Mouse (Mus musculus) liver, embryonic 15.5 days (tissue): ENCODE results near the gene Msh5. TPM values are rescaled to one million over a fixed set of nuclear protein-coding genes. Genes with fewer than 3 reads are reported as not detected.
A peak's percentile ranks its signal among the peaks of the same experiment; 100 is the strongest.
"Not testable (repeated sequence)": the region's sequence is repeated elsewhere in the genome, so short reads cannot be mapped to it uniquely, and the experiment has no call there.

Source experiments
- ATAC-seq: fragments of 200-750 bp; cut with Nextera tagmentation; 2 replicates; pipeline ENCODE4 v1.8.0; 2017; ENCODE audit warnings: moderate number of reproducible peaks, mild to moderate bottlenecking, moderate library complexity; ENCODE audit not compliant: insufficient read depth
- H3K27ac ChIP-seq: fragments of 300-500 bp; sonication (generic); replicated peaks from 2 replicates; pipeline ENCODE4 v1.5.1; 2015; ENCODE audit warnings: mild to moderate bottlenecking, inconsistent platforms
- H3K27me3 ChIP-seq: fragments of 300-500 bp; sonication (generic); 2 replicates; pipeline ENCODE4 v1.6.1; 2015; ENCODE audit warnings: mild to moderate bottlenecking, inconsistent platforms
- H3K36me3 ChIP-seq: fragments of 300-500 bp; sonication (generic); replicated peaks from 2 replicates; pipeline ENCODE4 v1.6.1; 2015; ENCODE audit warnings: moderate library complexity, mild to moderate bottlenecking, inconsistent platforms
- H3K4me1 ChIP-seq: fragments of 300-500 bp; sonication (generic); replicated peaks from 2 replicates; pipeline ENCODE4 v1.6.1; 2015; ENCODE audit warnings: inconsistent platforms
- H3K4me2 ChIP-seq: fragments of 300-500 bp; sonication (generic); 2 replicates; pipeline ENCODE4 v1.6.1; 2015; ENCODE audit warnings: moderate library complexity, mild to moderate bottlenecking, inconsistent platforms
- H3K4me3 ChIP-seq: fragments of 300-500 bp; sonication (generic); replicated peaks from 2 replicates; pipeline ENCODE4 v1.5.1; 2015; ENCODE audit warnings: mild to moderate bottlenecking, inconsistent platforms
- H3K9ac ChIP-seq: fragments of 300-500 bp; sonication (generic); 2 replicates; pipeline ENCODE4 v1.6.1; 2015; ENCODE audit warnings: moderate library complexity, mild to moderate bottlenecking, inconsistent platforms
- H3K9me3 ChIP-seq: fragments of 300-500 bp; sonication (generic); replicated peaks from 2 replicates; pipeline ENCODE4 v1.6.1; 2016; ENCODE audit warnings: inconsistent platforms
- WGBS: fragments of 180-500 bp; shearing (Covaris S2); methylation state at CpG from one replicate; pipeline ENCODE4 v1.1.7; 2015; ENCODE audit warnings: mixed read lengths; ENCODE audit not compliant: insufficient replicate concordance; 5-methylcytosine and 5-hydroxymethylcytosine counted together
- polyA plus RNA-seq: library from polyadenylated mRNA; unstranded; fragments of >200 nt; fragmentation: Nextera tagmentation; extraction: Ambion mirVana; gene quantifications from 2 replicates; pipeline ENCODE4 v1.2.1, GENCODE M21; 2015

The Msh5 gene
- polyA plus RNA-seq, 1 experiment from 2014 or later = 4.3 TPM

- Histone ChIP-seq H3K9ac (peak overlapping the region; percentile 88), H3K27me3 (no peaks in the 10 kb centered on the region), H3K9me3 (no peaks in the 10 kb centered on the region), H3K27ac (peak overlapping the region; percentile 91), H3K36me3 (no peaks in the 10 kb centered on the region), H3K4me3 (peak overlapping the region; percentile 72), H3K4me1 (peaks cover 89% of the 10 kb centered on the region), H3K4me2 (peak overlapping the region; percentile 98)
- WGBS = 3% methylated on average over 48 of the region's 48 CpGs
- ATAC-seq = no peak
These were observed 501 bp downstream of the Msh5 start for GRCm38 (mm10) chr17:35045807-35046680.

- H3K4me3 ChIP-seq = peak overlapping the region; percentile 72
- H3K4me1 ChIP-seq = peaks cover 82% of the 10 kb centered on the region
- H3K27ac ChIP-seq = peak overlapping the region; percentile 91
- peak overlapping the region; percentile 98 for H3K4me2 ChIP-seq
- no peaks in the 10 kb centered on the region for H3K9me3 ChIP-seq
- peak overlapping the region; percentile 88 for H3K9ac ChIP-seq
- H3K27me3 ChIP-seq = no peaks in the 10 kb centered on the region
- 27% methylated on average over 7 of the region's 7 CpGs for WGBS
- ATAC-seq = peak; percentile 30; the same call in 1 of the 2 replicates
- no peaks in the 10 kb centered on the region for H3K36me3 ChIP-seq
These were observed 1.4 kb downstream of the Msh5 start for GRCm38 (mm10) chr17:35044904-35045806.

- Histone ChIP-seq H3K9me3 (no peaks in the 10 kb centered on the region), H3K36me3 (no peaks in the 10 kb centered on the region), H3K4me2 (no peak overlapping the region), H3K4me3 (no peak overlapping the region), H3K9ac (no peak overlapping the region), H3K4me1 (peaks cover 68% of the 10 kb centered on the region), H3K27ac (peak overlapping the region; percentile 91), H3K27me3 (no peaks in the 10 kb centered on the region)
- no peak for ATAC-seq
- 72% methylated on average over 4 of the region's 4 CpGs for WGBS
These were observed 2.8 kb downstream of the Msh5 start for GRCm38 (mm10) chr17:35043794-35044193.

- Histone ChIP-seq H3K27ac (no peak overlapping the region), H3K36me3 (no peaks in the 10 kb centered on the region), H3K4me1 (peaks cover 28% of the 10 kb centered on the region), H3K4me2 (no peak overlapping the region), H3K4me3 (no peak overlapping the region), H3K27me3 (no peaks in the 10 kb centered on the region), H3K9me3 (no peaks in the 10 kb centered on the region), H3K9ac (no peak overlapping the region)
- WGBS = 79% methylated on average over 11 of the region's 11 CpGs
- no peak for ATAC-seq
These were observed 7.2 kb downstream of the Msh5 start for GRCm38 (mm10) chr17:35039121-35039873.

GRCm38 (mm10) chr17:35034896-35035295 is 11.6 kb downstream of the Msh5 start:
- Histone ChIP-seq H3K36me3 (no peaks in the 10 kb centered on the region), H3K9me3 (no peaks in the 10 kb centered on the region), H3K4me2 (no peak overlapping the region), H3K27ac (no peak overlapping the region), H3K27me3 (no peaks in the 10 kb centered on the region), H3K9ac (no peak overlapping the region), H3K4me1 (peaks cover 25% of the 10 kb centered on the region), H3K4me3 (no peak overlapping the region)
- WGBS = 58% methylated on average over 6 of the region's 6 CpGs
- ATAC-seq = no peak

GRCm38 (mm10) chr17:35033703-35034102 is 12.8 kb downstream of the Msh5 start:
- not testable (repeated sequence) for H3K4me2 ChIP-seq, H3K4me3 ChIP-seq, H3K9ac ChIP-seq, H3K27me3 ChIP-seq, H3K27ac ChIP-seq, ATAC-seq, H3K36me3 ChIP-seq, H3K9me3 ChIP-seq
- WGBS = 38% methylated on average over 1 of the region's 1 CpGs
- peaks cover 34% of the 10 kb centered on the region for H3K4me1 ChIP-seq

GRCm38 (mm10) chr17:35032323-35032870 is 14.1 kb downstream of the Msh5 start:
- ATAC-seq = no peak
- H3K4me3 ChIP-seq = no peak overlapping the region
- no peak overlapping the region for H3K27ac ChIP-seq
- H3K4me1 ChIP-seq = peaks cover 44% of the 10 kb centered on the region
- no peaks in the 10 kb centered on the region for H3K27me3 ChIP-seq
- 65% methylated on average over 8 of the region's 8 CpGs for WGBS
- H3K9me3 ChIP-seq = no peaks in the 10 kb centered on the region
- H3K36me3 ChIP-seq = no peaks in the 10 kb centered on the region
- H3K9ac ChIP-seq = no peak overlapping the region
- no peak overlapping the region for H3K4me2 ChIP-seq

GRCm38 (mm10) chr17:35031880-35032279 is 14.7 kb downstream of the Msh5 start:
- 64% methylated on average over 7 of the region's 7 CpGs for WGBS
- H3K9ac ChIP-seq = no peak overlapping the region
- H3K36me3 ChIP-seq = no peaks in the 10 kb centered on the region
- peaks cover 47% of the 10 kb centered on the region for H3K4me1 ChIP-seq
- H3K27me3 ChIP-seq = no peaks in the 10 kb centered on the region
- no peaks in the 10 kb centered on the region for H3K9me3 ChIP-seq
- H3K4me2 ChIP-seq = no peak overlapping the region
- H3K27ac ChIP-seq = no peak overlapping the region
- H3K4me3 ChIP-seq = no peak overlapping the region
- no peak; the same call in 1 of the 2 replicates for ATAC-seq

GRCm38 (mm10) chr17:35031272-35031671 is 15.3 kb downstream of the Msh5 start:
- ATAC-seq = no peak
- no peak overlapping the region for H3K27ac ChIP-seq
- WGBS = 87% methylated on average over 11 of the region's 11 CpGs

GRCm38 (mm10) chr17:35029691-35030532 is 16.6 kb downstream of the Msh5 start:
- H3K27me3 ChIP-seq = no peaks in the 10 kb centered on the region
- 33% methylated on average over 19 of the region's 19 CpGs for WGBS
- no peak overlapping the region for H3K4me2 ChIP-seq
- H3K9ac ChIP-seq = 0 out of 2 replicates have a peak overlapping the region, but pooled peaks have one; percentile 10
- H3K4me1 ChIP-seq = peaks cover 52% of the 10 kb centered on the region
- no peak overlapping the region for H3K27ac ChIP-seq
- no peaks in the 10 kb centered on the region for H3K36me3 ChIP-seq
- ATAC-seq = no peak
- H3K9me3 ChIP-seq = no peaks in the 10 kb centered on the region
- no peak overlapping the region for H3K4me3 ChIP-seq

More at GRCm38 (mm10) chr17:35031272-35031671, 15.3 kb downstream of the Msh5 start:
- H3K27me3 ChIP-seq = no peaks in the 10 kb centered on the region
- H3K4me2 ChIP-seq = no peak overlapping the region
- H3K36me3 ChIP-seq = no peaks in the 10 kb centered on the region
- no peak overlapping the region for H3K9ac ChIP-seq
- H3K4me3 ChIP-seq = no peak overlapping the region
- peaks cover 47% of the 10 kb centered on the region for H3K4me1 ChIP-seq
- H3K9me3 ChIP-seq = no peaks in the 10 kb centered on the region
